Mouse (Mus musculus) intestine, postnatal 0 days (tissue): Measurements from ENCODE around the gene Gm13889. TPM values are rescaled to one million over a fixed set of nuclear protein-coding genes. Genes with fewer than 3 reads are reported as not detected.
A peak's percentile ranks its signal among the peaks of the same experiment; 100 is the strongest.

ENCODE experiments used
- ATAC-seq: fragments of 200-750 bp; cut with Nextera tagmentation; 2 replicates; pipeline ENCODE4 v1.8.0; 2017; ENCODE audit warnings: mild to moderate bottlenecking, moderate TSS enrichment, moderate library complexity
- H3K27ac ChIP-seq: fragments of 300-500 bp; sonication (generic); 2 replicates; pipeline ENCODE4 v1.5.1; 2014; ENCODE audit warnings: mild to moderate bottlenecking, low read depth, low read length, moderate library complexity
- H3K27me3 ChIP-seq: fragments of 300-500 bp; sonication (generic); replicated peaks from 2 replicates; pipeline ENCODE4 v1.6.1; 2014; ENCODE audit warnings: low read length, mixed read lengths; ENCODE audit not compliant: control insufficient read depth, insufficient read depth
- H3K36me3 ChIP-seq: fragments of 300-500 bp; sonication (generic); 2 replicates; pipeline ENCODE4 v1.6.1; 2014; ENCODE audit warnings: mild to moderate bottlenecking, moderate library complexity; ENCODE audit not compliant: control insufficient read depth, insufficient read depth
- H3K4me1 ChIP-seq: fragments of 300-500 bp; sonication (generic); replicated peaks from 2 replicates; pipeline ENCODE4 v1.6.1; 2014; ENCODE audit warnings: antibody characterized with exemption, low read length, mixed read lengths; ENCODE audit not compliant: control insufficient read depth, insufficient read depth
- H3K4me2 ChIP-seq: fragments of 300-500 bp; sonication (generic); replicated peaks from 2 replicates; pipeline ENCODE4 v1.6.1; 2014; ENCODE audit warnings: low read depth, mild to moderate bottlenecking, moderate library complexity
- H3K4me3 ChIP-seq: fragments of 300-500 bp; sonication (generic); 2 replicates; pipeline ENCODE4 v1.5.1; 2014; ENCODE audit warnings: low read depth, low read length
- H3K9ac ChIP-seq: fragments of 300-500 bp; sonication (generic); 2 replicates; pipeline ENCODE4 v1.6.1; 2014; ENCODE audit warnings: mild to moderate bottlenecking, low read depth, low read length
- H3K9me3 ChIP-seq: fragments of 300-500 bp; sonication (generic); 2 replicates; pipeline ENCODE4 v1.6.1; 2016; ENCODE audit warnings: mixed run types; ENCODE audit not compliant: control insufficient read depth
- CTCF ChIP-seq: sonication (generic); IDR thresholded peaks from 2 replicates; pipeline ENCODE4 v1.5.1; 2016; ENCODE audit warnings: low read depth, mild to moderate bottlenecking, control low read depth, antibody characterized with exemption, moderate library complexity
- WGBS: fragments of 180-500 bp; shearing (Covaris S2); extraction: QIAGEN DNeasy Blood & Tissue Kit; methylation state at CpG from one replicate; pipeline ENCODE4 v1.1.7; 2014; 5-methylcytosine and 5-hydroxymethylcytosine counted together
- polyA plus RNA-seq: library from polyadenylated mRNA; unstranded; fragments of >200 nt; fragmentation: Nextera tagmentation; extraction: Ambion mirVana; gene quantifications from 2 replicates; pipeline ENCODE4 v1.2.1, GENCODE M21; 2015

Gm13889 gene
- polyA plus RNA-seq, 1 experiment from 2014 or later: 33.7 TPM

DNA sequence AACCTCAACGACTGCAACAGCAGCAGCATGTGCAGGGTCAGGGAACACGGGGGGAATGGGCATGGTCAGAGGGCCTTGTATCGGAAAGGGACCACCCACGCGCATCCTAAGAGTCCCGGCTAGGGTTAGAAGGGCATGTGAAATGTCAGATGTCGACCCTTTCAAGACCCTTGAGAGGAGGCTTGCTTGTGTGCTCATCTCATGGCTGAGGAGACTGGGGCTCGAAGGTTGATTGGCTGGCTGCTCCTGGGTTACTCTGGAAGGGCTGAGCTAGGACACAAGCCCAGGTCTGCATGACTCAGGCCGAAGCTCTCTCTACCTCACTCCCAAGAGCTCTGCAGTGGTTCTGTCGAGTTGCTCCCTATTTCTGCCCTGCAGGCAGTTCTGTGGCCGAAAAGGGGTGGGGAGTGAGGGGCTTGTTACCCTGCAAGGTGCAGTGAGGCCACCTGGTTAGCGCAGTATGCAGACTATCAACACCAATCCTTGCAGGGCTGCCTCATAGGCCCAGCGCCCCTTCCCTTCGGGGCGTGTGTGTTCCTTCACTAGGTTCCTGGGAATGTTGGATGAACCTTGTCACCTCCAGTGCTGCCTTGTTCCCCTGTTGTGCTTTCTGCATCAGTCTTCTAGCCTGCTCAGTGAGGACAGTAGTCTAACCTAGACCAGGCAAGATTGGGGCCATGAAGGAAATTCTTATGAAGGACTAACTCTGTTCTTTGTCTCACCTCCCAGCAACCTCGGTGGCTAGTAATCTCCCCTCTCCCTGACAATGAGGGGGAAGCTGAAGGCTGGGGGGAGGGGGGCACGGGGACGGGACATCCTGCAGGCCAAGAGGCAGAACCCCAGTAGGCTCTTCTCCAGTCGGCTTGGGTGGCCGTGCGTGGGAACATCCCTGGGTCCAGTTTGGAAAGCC is 18.8 kb upstream of the Gm13889 start:
- Histone ChIP-seq H3K9me3 (no peaks in the 10 kb centered on the region), H3K9ac (peak overlapping the region; percentile 40), H3K4me3 (peak overlapping the region; percentile 35), H3K4me2 (peak overlapping the region; percentile 77), H3K27me3 (no peaks in the 10 kb centered on the region), H3K4me1 (no peaks in the 10 kb centered on the region; the same call in 1 of the 2 replicates), H3K36me3 (peaks cover 8% of the 10 kb centered on the region; the same call in 1 of the 2 replicates), H3K27ac (peak overlapping the region; percentile 64)
- ATAC-seq: peak; percentile 17
- 32% methylated on average over 21 of the region's 21 CpGs for WGBS
- TF ChIP-seq CTCF: no peak

DNA sequence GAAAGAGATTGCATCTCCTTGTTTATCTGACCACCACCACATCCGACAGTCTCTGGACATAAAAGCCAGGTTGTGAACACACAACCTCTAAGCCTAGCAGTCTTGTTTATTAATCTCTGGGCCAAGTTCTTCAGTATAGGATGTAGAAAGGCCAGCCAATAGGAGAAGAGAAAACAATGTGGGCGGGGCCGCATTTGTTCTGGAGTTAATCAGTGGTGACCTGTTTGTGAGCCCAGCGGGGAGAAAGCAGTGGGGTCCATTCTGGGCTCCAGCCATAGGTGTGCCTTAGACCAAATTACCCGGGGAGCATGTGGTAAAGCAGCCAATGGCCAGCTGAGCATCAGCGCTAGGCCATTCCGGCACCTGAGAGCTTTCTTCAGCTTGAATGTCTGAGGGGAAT is 18.0 kb upstream of the Gm13889 start:
- Histone ChIP-seq H3K36me3 (0 out of 2 replicates have a peak, but pooled peaks cover under 1% of the 10 kb centered on the region), H3K27ac (no peak overlapping the region; the same call in 1 of the 2 replicates)
- no peak for ATAC-seq

DNA sequence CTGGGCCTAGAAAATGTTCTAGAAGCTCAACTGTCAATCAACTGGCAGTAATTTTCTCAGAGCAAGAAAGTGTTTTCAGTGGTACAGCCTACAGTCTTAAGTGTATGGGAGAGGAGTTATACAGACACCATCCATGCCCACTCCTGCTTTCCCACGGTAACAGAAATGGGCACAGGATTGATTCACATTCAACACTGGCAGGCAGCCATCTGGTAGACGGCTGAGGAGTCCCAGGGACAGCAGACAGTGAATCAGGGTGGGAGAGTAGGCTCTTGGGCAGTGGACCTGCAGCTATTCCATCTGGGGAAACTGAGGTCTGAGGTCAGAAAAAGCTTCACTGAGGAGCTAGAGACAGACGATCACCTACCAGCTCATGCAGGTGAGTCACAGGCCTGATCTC is 14.6 kb upstream of the Gm13889 start:
- Histone ChIP-seq H3K4me1 (no peaks in the 10 kb centered on the region; the same call in 1 of the 2 replicates), H3K27ac (no peak overlapping the region), H3K27me3 (no peaks in the 10 kb centered on the region), H3K36me3 (no peaks in the 10 kb centered on the region), H3K9me3 (no peaks in the 10 kb centered on the region), H3K9ac (no peak overlapping the region), H3K4me2 (no peak overlapping the region), H3K4me3 (no peak overlapping the region)
- ATAC-seq: no peak
- WGBS: 66% methylated on average over 3 of the region's 3 CpGs
- TF ChIP-seq CTCF: no peak

More for the DNA sequence above, 18.0 kb upstream of the Gm13889 start:
- Histone ChIP-seq H3K9ac (no peak overlapping the region), H3K9me3 (no peaks in the 10 kb centered on the region), H3K4me3 (no peak overlapping the region), H3K4me1 (no peaks in the 10 kb centered on the region; the same call in 1 of the 2 replicates), H3K27me3 (no peaks in the 10 kb centered on the region), H3K4me2 (no peak overlapping the region)
- 50% methylated on average over 7 of the region's 7 CpGs for WGBS
- no peak for TF ChIP-seq CTCF

DNA sequence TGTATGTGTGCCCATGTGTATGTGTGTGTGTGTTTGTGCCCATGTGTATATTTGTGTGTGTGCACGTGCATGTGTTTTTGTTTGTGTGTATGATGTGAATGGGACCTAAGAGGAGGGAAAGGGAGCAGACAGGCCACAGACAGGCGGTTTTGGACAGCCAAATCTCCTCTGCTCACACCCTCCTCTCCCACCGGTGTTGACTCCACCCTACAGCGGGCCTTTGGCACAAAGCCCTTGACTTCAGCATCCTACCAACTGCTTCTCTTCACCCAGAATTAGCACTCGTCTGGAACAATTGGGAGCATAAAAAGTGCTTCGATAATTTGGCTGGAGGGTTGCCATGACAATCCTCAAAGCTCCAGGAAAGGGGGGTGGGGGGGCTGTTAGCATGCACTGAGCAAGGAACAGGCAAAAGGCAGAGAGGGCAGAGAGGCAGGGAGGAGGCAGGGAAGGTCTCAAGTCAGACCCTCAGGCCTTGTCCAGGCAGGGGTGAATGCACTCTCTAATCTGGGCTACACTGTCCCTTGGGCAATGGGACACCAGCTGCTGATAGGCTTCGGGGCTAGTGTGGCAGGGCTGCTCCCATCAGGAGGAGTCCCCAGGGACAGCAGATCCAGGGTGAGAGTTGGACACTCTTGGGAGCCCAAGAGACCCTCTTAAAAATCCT is 7.6 kb upstream of the Gm13889 start:
- Histone ChIP-seq H3K9ac (no peak overlapping the region), H3K4me3 (no peak overlapping the region), H3K4me2 (no peak overlapping the region), H3K27me3 (no peaks in the 10 kb centered on the region), H3K4me1 (no peaks in the 10 kb centered on the region), H3K36me3 (no peaks in the 10 kb centered on the region), H3K9me3 (no peaks in the 10 kb centered on the region), H3K27ac (no peak overlapping the region)
- no peak for TF ChIP-seq CTCF
- 59% methylated on average over 7 of the region's 7 CpGs for WGBS
- no peak for ATAC-seq

DNA sequence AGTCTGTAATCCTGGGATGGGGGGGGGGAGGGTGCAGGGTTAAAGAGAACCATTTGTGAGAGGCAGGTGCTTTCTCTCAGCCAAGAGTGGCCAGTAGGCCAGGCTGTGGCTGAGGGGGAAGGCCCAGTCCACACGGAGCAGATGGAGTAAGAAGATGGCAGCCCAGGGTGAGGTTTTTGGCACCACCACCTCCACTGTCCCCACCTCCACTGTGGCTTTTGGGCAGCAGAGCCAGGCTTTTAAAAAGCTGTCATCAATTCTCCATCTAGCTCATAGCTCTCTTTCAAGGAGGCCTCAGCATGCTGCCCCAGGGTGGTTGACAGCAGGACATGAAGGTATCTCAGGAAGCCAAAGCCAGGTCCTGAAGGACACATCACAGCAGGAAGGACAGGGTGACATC is 6.8 kb upstream of the Gm13889 start:
- Histone ChIP-seq H3K4me3 (no peak overlapping the region), H3K9ac (no peak overlapping the region), H3K27ac (no peak overlapping the region), H3K4me2 (no peak overlapping the region), H3K4me1 (no peaks in the 10 kb centered on the region), H3K9me3 (no peaks in the 10 kb centered on the region), H3K27me3 (0 out of 2 replicates have a peak, but pooled peaks cover 6% of the 10 kb centered on the region), H3K36me3 (no peaks in the 10 kb centered on the region)
- ATAC-seq: no peak
- TF ChIP-seq CTCF: no peak
- 89% methylated on average over 1 of the region's 1 CpGs for WGBS

DNA sequence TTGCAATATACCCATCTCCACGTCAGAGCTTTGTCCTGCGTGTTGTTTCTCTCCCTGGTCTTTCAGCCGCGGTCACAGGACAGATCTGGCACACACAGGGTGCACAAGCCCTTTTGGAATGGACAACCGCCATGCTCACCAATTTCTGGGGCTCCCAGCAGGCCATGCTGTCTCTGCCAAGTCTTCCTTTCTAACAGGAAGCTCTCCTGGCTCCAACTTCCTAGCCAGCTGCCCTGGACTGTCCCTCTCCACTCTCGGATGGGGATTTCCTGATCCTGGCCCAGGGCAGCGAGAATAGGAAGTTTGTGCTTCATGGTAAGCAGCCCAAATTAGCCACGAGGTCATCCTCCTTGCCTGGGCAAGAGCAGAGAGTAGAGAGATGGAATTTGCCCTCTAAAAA is 4.7 kb upstream of the Gm13889 start:
- H3K27ac ChIP-seq: no peak overlapping the region
- TF ChIP-seq CTCF: no peak

More for the DNA sequence above, 4.7 kb upstream of the Gm13889 start:
- H3K9me3 ChIP-seq: no peaks in the 10 kb centered on the region
- ATAC-seq: no peak
- WGBS: 55% methylated on average over 8 of the region's 8 CpGs
- H3K27me3 ChIP-seq: peaks cover 15% of the 10 kb centered on the region
- H3K4me2 ChIP-seq: no peak overlapping the region
- H3K9ac ChIP-seq: no peak overlapping the region
- H3K4me1 ChIP-seq: no peaks in the 10 kb centered on the region
- H3K36me3 ChIP-seq: no peaks in the 10 kb centered on the region
- no peak overlapping the region for H3K4me3 ChIP-seq
